Mouse (Mus musculus): ENCODE measurements around the gene Echdc3.
A peak's percentile ranks its signal among the peaks of the same experiment; 100 is the strongest.

Gene Echdc3

DNA sequence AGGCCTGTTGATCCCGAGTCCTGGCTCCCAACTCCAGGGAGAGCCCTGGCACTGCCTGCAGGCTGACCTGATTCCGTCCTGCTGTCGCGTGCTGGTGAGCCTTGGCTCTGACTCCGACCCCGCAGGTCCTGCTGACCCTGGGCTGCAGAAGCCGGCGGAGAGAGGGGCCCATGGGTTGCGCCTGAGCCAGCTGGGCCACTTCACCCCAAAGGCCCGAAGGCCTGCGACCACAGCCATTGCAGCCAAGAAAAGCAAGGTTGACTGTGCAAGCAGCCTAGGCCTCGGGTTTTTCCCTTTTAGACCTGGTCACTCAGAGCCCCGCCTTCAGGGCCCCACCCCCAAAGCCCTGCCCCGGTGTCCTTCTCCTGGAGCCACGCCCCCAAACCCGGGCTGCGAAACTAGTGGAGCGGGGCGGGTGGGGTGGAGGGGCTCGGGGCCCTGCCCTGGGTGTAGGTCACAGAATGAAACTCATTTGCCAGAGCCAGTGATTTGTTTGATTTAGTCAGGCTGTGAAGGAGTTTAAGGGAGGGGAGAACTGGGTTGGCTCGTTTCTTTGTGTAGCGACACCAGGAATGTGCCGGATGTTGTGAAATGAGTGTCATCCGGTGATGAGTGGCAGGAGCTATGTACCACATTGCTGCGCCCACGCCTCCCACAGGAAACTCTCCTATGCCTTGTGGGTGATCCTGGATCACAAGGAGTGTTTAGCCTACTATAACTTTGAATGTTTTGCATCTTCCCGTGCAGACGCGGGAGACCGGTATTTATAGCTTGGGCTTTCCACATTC, at the start of gene Echdc3:
Gene Echdc3, minus strand, starts transcription at position 310 of the 788 bp plus-strand sequence.
- peak; percentile 82 for DNase-seq (ENCODE audit: low spot score)

DNA sequence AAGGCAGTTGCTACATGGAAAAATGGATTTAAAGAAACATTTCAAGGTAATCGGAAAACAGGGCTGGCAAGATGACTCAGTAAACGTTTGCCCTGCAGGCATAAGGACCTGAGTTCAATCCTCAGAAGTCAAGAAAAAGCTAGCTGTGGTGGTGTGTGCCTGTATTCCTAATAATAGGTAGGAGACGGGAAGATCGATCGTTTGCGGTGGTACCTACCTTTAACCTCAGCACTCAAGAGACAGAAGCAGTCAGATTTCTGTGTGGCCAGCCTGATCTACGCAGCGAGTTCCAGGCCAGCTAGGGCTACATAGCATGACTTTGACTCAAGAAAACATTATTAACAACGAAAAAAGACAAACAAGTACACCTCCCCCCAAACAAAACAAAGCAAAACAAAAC, 48.9 kb upstream of the Echdc3 start:
- DNase-seq (ENCODE audit: low spot score): no peak

DNA sequence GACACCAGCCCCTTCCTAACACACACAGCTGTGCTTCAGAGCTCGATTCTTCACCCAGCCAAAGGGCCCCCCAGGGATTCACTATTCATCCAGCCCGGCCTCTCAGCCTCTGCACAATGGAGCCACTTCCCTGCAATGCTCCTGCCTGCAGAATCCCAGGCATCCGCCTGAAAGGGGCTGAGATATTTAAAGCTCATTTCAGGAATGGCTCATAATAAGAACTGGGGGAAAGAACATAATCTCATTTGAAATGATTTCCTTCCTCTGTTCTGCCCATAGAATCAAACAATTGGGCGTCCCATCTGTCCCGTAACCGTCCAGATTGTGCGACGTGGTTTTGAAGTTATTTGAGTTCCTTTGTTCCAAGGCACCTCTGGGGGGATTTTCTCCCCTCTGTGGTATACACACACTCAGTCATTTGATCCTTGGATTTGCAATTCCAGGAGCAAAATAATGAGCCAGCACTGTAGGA, 48.4 kb upstream of the Echdc3 start:
- no peak for DNase-seq (ENCODE audit: low spot score)

DNA sequence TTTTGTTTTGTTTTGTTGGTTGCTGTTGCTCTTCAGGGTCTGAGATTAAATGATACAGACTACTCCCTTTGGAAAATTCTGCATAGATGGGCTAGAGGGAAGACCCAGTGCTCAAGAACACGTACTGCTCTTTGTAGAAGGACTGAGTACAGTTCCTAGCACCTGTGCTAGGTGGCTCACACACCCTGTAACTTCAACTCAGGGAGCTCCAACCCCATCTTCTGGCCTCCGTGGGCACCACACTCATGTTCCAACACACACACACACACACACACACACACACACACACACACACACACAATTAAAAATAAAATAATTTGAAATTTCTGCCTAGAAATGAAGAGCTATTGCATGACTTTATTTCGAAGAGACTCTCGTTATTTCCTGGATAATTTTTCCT, 47.8 kb upstream of the Echdc3 start:
- DNase-seq (ENCODE audit: low spot score): no peak

DNA sequence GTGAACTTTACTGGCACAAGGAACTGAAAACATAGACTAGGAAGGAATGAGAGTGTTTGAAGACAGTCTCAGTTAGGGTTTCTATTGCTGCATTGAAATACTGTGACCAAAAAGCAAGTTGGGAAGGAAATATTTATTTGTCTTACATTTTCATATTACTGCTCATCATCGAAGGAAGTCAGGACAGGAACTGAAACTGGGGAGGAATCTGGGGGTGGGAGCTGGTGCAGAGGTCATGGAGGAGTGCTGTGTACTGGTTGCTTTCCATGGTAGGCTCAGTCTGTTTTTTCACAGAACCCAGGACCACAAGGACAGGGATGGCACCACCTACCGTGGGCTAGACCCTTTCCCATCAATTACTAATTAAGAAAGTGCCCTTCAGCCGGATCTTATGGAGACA, 46.3 kb upstream of the Echdc3 start:
- DNase-seq (ENCODE audit: low spot score): no peak

DNA sequence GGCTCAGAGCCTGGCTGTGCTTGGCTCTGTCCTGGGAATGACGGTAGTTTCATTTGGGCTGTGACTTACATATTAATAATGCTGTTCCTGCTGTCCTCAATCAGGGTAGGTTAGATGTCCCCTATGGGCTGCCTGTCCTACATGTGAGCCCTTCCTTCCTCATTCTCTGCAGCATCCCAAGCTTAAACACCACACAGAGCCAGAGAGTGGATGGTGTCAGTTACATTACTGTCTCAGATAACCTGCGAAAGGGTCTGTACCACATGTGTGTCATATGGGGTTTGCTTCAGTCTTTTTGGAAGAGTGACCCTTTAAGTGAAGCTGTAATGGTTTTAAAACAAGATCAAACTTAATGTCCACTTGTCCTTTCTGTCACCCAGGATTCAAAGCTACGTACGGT, 45.2 kb upstream of the Echdc3 start:
- no peak for DNase-seq (ENCODE audit: low spot score)

DNA sequence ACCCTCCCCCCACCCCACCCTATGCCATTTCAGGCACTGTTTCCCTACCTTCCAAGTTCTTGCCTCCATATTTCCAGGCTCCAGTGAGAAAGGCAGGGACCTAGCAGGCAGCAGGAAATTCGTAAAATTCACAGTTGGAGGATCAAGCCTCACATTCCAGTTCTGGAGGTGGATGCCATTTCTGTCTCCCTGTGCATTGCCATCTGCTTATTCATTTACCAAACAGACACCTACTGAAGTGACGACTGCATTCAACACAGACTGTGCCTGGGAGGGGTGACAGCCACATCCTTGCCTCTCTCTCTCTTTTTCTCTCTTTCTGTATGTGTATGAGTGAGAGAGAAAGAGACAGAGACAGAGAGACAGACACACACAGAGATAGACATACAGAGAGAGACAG, 44.3 kb upstream of the Echdc3 start:
- DNase-seq (ENCODE audit: low spot score): no peak

DNA sequence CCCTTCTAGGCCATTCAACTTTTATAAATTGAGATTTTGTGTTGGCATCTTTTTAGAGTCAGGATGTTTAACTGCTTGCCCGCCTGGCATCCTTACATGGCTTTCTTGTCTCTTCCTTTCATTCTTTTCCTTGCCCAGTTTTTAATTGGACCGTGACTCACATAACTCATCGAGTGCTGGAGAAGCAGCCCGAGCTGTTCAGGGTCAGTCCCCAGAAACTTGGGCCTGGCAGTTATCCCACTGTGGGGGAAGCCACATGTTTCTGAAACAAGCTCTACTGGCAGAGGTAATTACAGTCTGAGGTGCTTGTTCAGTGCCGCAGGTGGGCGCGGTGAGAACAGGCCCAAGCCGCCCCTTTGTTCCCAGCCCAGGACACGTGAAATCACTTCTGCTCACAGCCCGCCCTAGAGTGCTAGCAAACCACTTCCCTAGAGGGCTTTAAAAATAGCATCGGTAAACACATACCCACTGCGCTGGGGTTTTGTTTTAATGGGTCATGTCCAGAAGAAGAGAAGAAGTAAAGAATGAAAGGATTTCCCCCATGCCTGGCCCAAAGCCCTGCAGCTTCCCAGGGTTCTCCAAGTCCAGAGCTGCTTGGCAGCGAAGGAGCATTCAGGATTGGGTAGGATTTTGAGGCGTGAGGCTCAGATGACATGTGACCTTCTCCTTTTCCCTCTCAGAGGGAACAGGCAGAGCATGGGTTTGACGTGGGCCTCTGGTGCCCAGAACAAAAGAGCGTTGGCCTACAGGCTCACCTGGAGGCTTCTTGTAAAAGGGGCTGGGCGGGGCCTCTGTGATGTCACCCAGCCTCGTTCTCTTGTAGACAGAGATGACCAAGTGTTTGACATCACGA, 43.4 kb upstream of the Echdc3 start:
- peak; percentile 23 for DNase-seq (ENCODE audit: low spot score)

DNA sequence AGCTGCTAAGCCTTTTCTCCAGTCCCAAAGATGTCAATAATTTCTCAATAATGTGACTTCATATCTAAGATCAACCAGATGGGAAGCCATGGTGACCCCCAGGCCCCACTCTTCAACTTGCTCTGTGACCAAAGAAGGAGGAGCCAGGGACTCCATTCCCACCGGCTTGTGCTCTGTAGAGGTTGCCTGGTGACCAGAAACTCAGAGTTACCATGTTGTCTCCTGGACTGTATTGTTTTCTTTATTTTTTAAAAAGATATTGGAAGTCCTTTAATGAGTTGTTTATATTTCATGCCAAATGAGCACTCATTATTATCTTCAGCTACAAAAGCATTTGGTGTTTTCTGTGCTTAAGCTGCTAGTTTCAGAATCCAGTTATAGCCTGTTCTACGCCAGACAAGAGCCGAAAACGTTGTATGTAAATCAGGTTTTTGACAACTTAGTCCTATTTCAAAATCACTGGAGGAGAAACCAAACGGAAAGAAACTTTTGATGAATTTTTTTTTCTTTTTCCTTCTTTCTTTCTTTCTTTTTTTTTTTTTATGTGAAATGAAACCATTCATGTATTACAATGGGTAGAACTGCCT, 42.7 kb upstream of the Echdc3 start:
- no peak for DNase-seq (ENCODE audit: low spot score)

DNA sequence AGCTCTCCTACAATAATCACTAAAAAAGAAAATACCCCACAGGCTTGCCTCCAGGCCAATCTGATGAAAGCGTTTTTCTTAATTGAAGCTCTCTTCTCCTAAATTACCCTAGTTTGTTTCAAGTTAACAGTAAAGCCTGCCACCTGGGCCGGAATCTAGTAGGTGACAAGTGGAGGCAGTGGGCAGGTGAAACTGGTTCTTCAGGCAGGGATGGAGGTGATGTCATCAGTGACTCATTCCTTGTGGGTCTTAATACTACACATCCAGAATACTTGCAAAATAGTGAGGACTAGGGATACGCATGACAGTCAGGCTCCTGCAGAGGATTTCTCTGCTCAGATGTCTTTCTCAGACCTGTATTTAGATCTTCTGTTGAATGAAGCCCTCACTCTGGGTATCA, 39.7 kb upstream of the Echdc3 start:
- no peak for DNase-seq (ENCODE audit: low spot score)

DNA sequence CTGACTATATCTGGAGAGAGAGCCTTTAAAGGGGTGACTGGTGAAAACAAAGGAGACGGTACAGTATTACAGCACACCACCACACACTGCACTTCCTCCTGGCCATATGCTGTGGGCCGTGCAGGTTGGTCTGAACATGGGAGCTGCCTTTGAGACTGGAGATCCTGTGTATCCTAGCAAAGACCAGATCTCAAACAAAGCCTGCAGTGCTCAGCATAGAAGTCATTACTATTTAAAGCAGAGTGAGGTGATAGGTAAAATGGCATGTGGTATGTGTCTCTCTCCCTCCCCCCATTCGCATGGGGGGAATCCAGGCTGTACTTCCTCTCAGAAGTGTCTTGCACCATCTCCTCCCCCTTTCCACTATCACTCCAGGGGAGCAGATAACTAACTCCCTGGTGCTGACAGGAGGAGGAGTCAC, 38.3 kb upstream of the Echdc3 start:
- no peak for DNase-seq (ENCODE audit: low spot score)

DNA sequence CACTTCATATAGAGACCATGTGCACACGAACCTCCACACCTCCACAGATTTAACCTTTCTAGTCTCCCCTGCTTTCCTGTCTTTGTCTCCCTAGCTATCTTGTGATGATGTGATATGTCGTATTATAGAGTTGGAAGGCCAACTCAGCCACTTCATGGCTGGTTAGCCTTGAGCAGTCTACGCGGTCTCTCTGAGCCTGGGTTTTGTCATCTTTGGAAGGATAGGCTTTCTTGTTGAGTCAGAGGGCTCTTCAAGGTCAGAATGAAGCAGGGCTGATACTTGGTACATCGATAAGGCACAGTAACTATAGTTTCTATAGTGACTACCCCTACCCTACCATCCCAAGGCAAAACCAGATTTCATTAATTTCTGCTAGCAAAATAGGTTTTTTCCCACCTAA, 28.6 kb upstream of the Echdc3 start:
- DNase-seq (ENCODE audit: low spot score): no peak

DNA sequence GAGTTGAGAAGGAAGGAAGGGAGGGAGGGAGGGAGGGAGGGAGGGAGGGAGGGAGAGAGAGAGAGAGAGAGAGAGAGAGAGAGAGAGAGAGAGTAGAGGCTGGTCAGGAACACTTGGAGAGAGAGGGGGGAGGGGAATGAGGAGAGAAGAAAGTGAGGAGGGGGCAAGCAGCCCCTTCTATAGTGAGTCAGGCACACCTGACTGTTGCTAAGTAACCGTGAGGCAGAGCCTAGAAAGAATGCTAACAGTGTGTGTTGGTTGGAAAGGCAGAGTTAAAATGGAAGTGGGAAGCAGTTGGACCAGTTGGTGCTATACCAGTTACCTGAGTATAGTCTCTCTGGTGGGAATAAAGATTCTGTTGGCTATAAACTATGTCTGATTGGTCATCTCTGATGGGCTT, 27.2 kb upstream of the Echdc3 start:
- DNase-seq (ENCODE audit: low spot score): no peak

DNA sequence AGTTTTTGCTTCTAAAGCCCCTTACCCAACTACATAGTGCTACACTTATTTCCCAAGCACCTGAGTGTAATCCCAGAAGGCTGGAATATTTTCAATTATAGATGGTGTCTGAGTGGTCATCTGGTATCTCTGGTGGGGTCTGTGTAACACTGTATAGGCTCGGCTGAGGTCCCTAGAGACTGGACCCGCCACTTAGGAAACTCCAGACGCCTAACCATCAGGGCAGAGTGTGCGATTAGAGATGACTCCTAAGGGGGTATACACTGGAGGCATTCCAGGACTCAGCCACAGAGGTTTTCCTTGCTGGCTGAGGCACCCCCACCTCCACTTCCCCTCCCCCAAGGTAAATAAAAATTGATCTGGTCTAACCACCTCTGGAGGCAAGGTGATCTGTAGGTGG, 26.5 kb upstream of the Echdc3 start:
- DNase-seq (ENCODE audit: low spot score): no peak

DNA sequence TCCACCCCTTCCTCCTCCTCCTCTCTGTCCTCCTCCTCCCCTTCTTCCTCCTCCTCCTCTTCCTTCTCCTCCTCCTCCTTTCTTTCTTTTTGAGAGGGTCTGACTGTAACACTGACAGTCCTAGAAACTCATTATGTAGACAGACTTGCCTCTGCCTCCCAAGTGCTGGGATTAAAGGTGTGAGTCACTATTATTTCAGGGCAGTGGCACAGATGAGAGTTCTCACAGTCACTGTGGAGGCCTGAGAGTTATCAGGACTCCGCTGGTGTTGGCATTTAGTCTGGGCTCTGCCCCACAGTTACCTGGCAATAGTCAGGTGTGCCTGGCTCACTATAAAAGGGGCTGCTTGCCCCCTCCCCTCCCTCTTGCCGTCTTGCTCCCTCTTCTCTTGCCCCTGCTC, 25.8 kb upstream of the Echdc3 start:
- DNase-seq (ENCODE audit: low spot score): no peak

DNA sequence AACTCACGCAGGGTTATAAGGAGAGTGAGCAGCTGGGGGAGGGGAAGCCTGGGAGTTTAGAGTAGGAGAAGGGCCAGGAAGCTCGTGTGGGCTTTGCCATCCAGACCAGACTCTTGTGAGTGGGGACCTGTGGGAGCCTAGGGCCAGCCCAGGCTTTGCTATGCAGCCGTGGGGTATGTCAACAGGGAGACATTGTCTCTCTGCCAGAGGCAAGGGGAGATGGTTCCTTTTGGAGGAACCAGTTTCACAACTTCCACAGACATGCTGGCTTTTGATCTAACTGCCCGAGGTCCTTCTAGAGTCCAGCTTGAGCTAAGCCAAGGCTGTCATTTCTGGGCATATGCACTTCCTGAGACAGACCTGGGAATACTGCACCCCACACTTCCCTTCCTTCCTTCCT, 25.4 kb upstream of the Echdc3 start:
- DNase-seq (ENCODE audit: low spot score): no peak

DNA sequence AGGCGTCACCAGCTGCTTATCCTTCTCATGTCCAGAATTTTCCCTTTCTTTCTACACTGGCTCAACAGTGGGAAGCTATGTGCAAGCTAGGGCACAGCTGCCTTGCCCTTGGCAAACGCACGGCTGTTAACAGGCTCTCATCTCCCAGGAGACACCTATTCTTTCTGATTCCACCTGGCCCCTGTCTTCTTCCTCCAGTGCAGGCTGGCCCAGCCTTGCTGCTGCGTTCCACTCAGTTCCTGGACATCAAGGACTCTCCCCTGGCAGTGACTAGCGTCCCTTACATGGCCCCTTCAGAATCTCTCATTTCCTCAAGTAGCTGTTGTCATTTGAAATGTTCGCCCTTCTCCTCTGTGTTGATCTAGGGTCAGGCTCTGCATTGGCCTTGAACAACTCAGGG, 20.5 kb upstream of the Echdc3 start:
- no peak for DNase-seq (ENCODE audit: low spot score)

DNA sequence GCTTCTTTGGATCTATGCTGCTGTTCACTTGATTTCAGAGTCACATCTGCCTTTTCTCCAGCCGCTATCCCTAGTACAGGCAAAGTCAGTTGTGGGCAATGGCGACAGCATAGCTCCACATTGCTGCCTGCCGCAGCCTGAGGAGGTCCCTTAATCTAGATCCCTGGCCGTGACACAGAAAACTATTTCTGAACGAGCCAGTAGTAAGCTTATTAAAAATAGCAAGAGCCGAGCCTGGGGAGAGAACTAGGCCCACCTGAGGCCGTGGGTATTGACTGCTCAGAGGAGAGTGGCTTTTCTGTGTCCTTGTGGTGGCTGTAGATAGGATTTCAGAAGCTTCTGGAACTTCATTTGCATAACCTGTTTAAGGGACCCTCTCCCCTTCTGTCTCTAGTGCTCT, 19.9 kb upstream of the Echdc3 start:
- DNase-seq (ENCODE audit: low spot score): no peak

DNA sequence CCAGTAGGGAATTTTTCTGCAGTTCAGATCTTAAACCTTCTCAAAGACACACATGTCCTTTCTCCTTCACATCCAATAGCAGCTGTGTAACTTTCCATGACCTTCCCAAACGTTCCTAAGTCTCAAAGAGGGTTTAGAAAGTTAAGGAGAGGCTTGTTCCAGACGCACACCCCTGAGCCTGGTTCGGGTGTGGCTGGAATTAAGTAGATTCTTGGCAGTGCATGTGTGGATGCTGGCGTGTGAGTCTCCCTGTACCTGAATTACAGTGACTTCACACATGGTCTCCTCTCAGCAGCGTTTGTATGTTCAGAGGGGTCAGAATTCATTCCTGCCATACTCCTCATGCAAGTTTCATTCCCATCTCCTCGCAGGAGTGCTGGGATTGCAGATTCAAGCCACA, 18.0 kb upstream of the Echdc3 start:
- DNase-seq (ENCODE audit: low spot score): no peak

DNA sequence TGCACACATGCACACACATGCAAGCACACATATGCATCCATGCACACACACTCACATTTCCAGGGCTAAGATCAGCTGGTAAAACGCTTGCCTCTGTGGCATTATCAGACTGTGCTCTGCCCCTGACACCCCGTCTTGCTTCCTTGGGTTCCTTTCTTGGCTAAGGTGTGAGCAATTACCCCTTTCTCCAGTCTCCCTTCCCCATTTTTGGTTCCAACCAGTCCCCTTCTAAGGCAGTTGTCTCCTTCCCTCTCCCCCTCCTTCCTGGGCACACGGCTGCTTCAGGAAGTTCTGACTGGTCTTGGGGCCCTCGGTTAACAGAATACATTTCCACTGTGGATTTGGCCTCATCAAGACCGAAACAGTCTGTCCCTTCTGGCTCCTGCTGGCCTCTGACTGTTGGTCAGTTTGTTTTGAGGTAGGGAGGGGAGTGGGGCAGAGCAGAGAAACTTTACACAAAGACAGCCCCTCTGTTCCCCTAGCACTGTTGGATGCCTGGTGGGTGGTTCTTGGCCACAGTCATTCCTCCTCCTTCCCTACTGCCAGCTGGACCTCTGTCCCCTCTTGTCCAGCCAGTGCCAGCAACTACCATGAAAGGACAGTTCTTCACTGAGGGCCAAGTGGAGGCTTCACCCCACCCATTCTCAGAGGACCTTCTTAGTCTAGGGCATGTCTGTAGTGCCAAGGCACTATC, 16.9 kb upstream of the Echdc3 start:
- DNase-seq (ENCODE audit: low spot score): no peak

DNA sequence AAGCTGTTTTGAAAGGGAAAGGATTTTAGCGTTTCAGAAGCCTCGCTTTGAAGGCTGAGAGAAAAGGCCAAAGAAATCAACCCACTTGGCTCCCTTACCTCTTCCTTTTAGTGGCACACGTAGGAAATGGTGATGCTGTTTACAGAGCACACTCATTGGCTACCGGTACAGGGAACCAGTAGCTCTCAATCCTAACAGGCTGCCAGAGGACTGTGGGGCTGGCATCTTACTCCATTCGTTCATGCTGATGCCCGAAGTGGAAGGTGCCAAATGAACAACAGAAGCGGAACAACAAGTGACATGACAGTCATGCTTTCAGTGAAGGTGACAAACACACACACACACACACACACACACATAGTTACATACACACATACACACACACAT, 14.2 kb upstream of the Echdc3 start:
- DNase-seq (ENCODE audit: low spot score): no peak

DNA sequence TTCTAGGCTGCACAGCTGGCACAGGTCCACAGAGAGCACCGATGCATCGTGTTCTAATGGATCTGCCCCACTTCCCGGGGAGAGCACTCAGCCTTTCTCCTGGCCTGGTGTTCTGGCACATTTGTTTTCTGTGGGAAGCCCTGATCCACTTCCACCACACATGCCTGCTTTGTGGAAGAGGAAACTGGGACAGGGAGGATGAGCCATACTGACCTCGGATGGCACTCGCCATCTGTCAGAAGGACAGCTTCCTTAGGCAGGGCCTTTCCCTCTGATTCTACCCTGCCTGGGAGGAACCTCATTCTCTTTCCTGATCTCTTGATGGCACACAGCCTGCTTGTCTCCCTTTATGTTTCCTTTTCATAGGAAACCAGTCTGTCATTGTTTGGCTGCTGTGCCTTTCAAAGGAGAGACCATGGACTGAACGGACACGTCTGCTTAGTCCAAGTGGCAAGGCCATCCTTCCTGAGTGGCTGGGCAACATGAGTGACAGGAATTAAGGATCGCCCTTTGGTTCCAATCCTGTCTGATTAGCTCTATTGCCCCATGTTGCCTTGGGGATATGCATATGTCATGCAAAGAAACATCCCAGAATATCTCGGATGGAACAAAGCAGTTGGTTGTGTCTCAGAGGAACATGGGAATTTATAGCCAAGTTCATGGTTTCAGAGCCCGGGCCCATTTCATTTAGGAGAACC, 13.7 kb upstream of the Echdc3 start:
- DNase-seq (ENCODE audit: low spot score): no peak
